Mouse (Mus musculus) myocyte (in vitro differentiated cells): ENCODE measurements at regions not wholly inside any gene's neighbourhood (a gene's known extent, or its start where the extent isn't known, plus 50 kb on each side); places are given as distances from the start of the nearest gene placed in this dataset.
A peak's percentile ranks its signal among the peaks of the same experiment; 100 is the strongest.

Experiments used
- CEBPB ChIP-seq: IDR thresholded peaks from 2 replicates; pipeline ENCODE4 v1.6.1; 2011; ENCODE audit warnings: mild to moderate bottlenecking, moderate library complexity; ENCODE audit not compliant: poor library complexity, insufficient read depth, severe bottlenecking
- E2F4 ChIP-seq: IDR thresholded peaks from one replicate; pipeline ENCODE4 v1.6.1; 2011; ENCODE audit warnings: mild to moderate bottlenecking, control low read depth, moderate library complexity; ENCODE audit not compliant: insufficient read depth
- MAX ChIP-seq: IDR thresholded peaks from one replicate; pipeline ENCODE4 v1.6.1; 2011; ENCODE audit warnings: low read depth, mild to moderate bottlenecking, control low read depth
- MYOD1 ChIP-seq, 3 experiments: IDR thresholded peaks; one replicate each; pipeline ENCODE4 v1.6.1; 2011; ENCODE audit warnings: control low read depth in 2 of 3, low read depth in 2 of 3, mild to moderate bottlenecking in 2 of 3, moderate library complexity in 1 of 3; ENCODE audit not compliant: insufficient read length in 2 of 3, control insufficient read depth in 1 of 3
- MYOG ChIP-seq, 3 experiments: IDR thresholded peaks; one replicate each; pipeline ENCODE4 v1.6.1; 2011; ENCODE audit warnings: control low read depth in 2 of 3, low read depth in 2 of 3, mild to moderate bottlenecking in 2 of 3; ENCODE audit not compliant: insufficient read length in 2 of 3, control insufficient read depth in 1 of 3, insufficient read depth in 1 of 3
- POLR2A ChIP-seq: IDR thresholded peaks from one replicate; pipeline ENCODE4 v1.6.1; 2011; ENCODE audit warnings: low read depth, mild to moderate bottlenecking, control low read depth, moderate library complexity; ENCODE audit not compliant: insufficient read length
- POLR2AphosphoS2 ChIP-seq: IDR thresholded peaks from one replicate; pipeline ENCODE4 v1.6.1; 2011; ENCODE audit warnings: low read depth, control low read depth; ENCODE audit not compliant: insufficient read length
- TCF12 ChIP-seq: IDR thresholded peaks from one replicate; pipeline ENCODE4 v1.6.1; 2011; ENCODE audit warnings: mild to moderate bottlenecking, control low read depth; ENCODE audit not compliant: poor library complexity, insufficient read depth, severe bottlenecking
- TCF3 ChIP-seq: IDR thresholded peaks from one replicate; pipeline ENCODE4 v1.6.1; 2011; ENCODE audit warnings: low read depth, control low read depth; ENCODE audit not compliant: insufficient read length
- USF1 ChIP-seq: IDR thresholded peaks from one replicate; pipeline ENCODE4 v1.6.1; 2011; ENCODE audit warnings: low read depth, mild to moderate bottlenecking, control low read depth, moderate library complexity

DNA sequence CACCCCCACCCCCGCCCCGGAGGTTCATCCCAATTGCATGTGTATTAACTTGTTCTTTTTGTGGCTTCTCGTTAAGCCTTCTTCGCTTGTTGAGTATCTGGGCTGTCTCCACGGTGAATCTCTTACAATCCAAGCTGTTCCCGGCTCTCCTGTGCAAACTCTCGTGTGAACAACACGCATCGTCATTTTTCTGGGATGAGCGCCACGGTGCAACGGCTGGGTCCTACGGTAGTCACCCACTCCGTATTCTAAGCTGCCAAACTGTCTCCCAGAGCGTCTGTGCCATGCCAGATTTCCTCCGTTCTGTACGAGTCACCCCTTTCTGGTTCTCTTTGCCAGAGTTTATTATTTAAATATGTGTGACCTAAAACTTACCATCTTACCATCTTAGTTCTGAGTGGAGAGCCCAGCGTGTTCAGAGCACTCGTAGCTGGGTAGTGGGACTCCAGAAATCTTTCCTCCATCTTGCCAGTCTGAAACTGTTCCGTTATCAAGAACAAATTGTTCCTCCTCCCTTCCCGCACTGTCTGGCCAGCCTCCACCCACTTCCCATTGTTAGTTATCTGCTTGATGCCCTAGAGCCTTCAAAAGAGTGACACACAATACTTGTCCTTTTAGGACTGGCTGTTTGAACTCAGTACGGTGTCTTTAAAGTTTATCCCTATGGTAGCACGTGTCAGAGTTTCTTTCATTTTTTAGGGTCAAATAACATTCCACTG is 87.9 kb upstream of the Trpm1 start:
- TF ChIP-seq POLR2A (peak; percentile 61), MYOD1 (IDR thresholded peaks at IDR 0.05; ENCODE audit: control insufficient read depth in 1 of 3, insufficient read length in 2 of 3, low read depth in 2 of 3) (no peak), USF1 (no peak), MAX (no peak), TCF12 (no peak), CEBPB (no peak), TCF3 (no peak), POLR2AphosphoS2 (peak; percentile 33), E2F4 (no peak), MYOG (IDR thresholded peaks at IDR 0.05; ENCODE audit: control insufficient read depth in 1 of 3, insufficient read depth in 1 of 3, insufficient read length in 2 of 3, low read depth in 2 of 3) (no peak)
